ENCODE assay signal across 9 mouse cellular contexts in genomic region chr4:48116191-48116590, GRCm38 (mm10). TPM values are rescaled to one million over a fixed set of nuclear protein-coding genes. Genes with fewer than 3 reads are reported as not detected.
DNase-seq lines count a peak whose midpoint lies in the region; ATAC-seq and TF ChIP-seq lines count a peak whose summit lies in the region.
"Had no signal": no experiment of that assay in that cellular context is flagged by ENCODE, and none has a peak within 500 bp of the region (broad histone marks: within the 10 kb centered on the region; RNA-seq: fewer than 3 reads in every experiment).

No protein-coding gene starts in this region.

- TF ChIP-seq CTCF in bone marrow macrophage, adult 2 months (IDR thresholded peaks at IDR 0.05; ENCODE audit: low read depth, low read length) = peak; percentile 47; the same call in 1 of the 2 replicates

- TF ChIP-seq POLR2A in bone marrow macrophage, adult 2 months (IDR thresholded peaks at IDR 0.05; ENCODE audit: borderline replicate concordance, low read depth, low read length) = no peak

- H3K9me3 ChIP-seq in midbrain, embryonic 14.5 days (ENCODE audit: control insufficient read depth, low read length) = no peaks in the 10 kb centered on the region
- no peaks in the 10 kb centered on the region for H3K9me3 ChIP-seq in midbrain, embryonic 15.5 days
- no peaks in the 10 kb centered on the region for H3K9me3 ChIP-seq in intestine, embryonic 16.5 days (ENCODE audit: control insufficient read depth, low read length)
- H3K9me3 ChIP-seq: midbrain, embryonic 12.5 days had no signal

- no peak overlapping the region for H3K4me3 ChIP-seq in midbrain, embryonic 14.5 days (replicated peaks; ENCODE audit: low read depth, low read length)
- H3K4me3 ChIP-seq in midbrain, embryonic 15.5 days = no peak overlapping the region
- H3K4me3 ChIP-seq in bone marrow macrophage, adult 2 months (ENCODE audit: insufficient read depth, low read length) = no peak overlapping the region
- H3K4me3 ChIP-seq in intestine, embryonic 16.5 days (ENCODE audit: low read length) = no peak overlapping the region
- H3K4me3 ChIP-seq: midbrain, embryonic 12.5 days had no signal

- no peak overlapping the region for H3K27ac ChIP-seq in midbrain, embryonic 14.5 days (replicated peaks; ENCODE audit: low read depth, low read length)
- H3K27ac ChIP-seq in midbrain, embryonic 15.5 days = no peak overlapping the region
- H3K27ac ChIP-seq in bone marrow macrophage, adult 2 months (ENCODE audit: insufficient read depth, low read depth, low read length) = no peak overlapping the region
- H3K27ac ChIP-seq in intestine, embryonic 16.5 days (ENCODE audit: low read length) = no peak overlapping the region
- H3K27ac ChIP-seq: midbrain, embryonic 12.5 days had no signal

- 68% methylated on average over 4 of the region's 4 CpGs for WGBS in midbrain, embryonic 14.5 days
- 68% methylated on average over 4 of the region's 4 CpGs for WGBS in midbrain, embryonic 15.5 days
- 61% methylated on average over 4 of the region's 4 CpGs for WGBS in intestine, embryonic 16.5 days

- no peak overlapping the region for H3K9ac ChIP-seq in midbrain, embryonic 14.5 days (replicated peaks; ENCODE audit: low read length)
- H3K9ac ChIP-seq in midbrain, embryonic 15.5 days = no peak overlapping the region
- no peak overlapping the region for H3K9ac ChIP-seq in intestine, embryonic 16.5 days (ENCODE audit: low read depth, low read length)
- H3K9ac ChIP-seq: midbrain, embryonic 12.5 days had no signal

- H3K4me2 ChIP-seq in midbrain, embryonic 14.5 days (ENCODE audit: low read length) = no peak overlapping the region
- H3K4me2 ChIP-seq in midbrain, embryonic 15.5 days = no peak overlapping the region
- no peak overlapping the region for H3K4me2 ChIP-seq in intestine, embryonic 16.5 days (ENCODE audit: low read depth, low read length)
- H3K4me2 ChIP-seq: midbrain, embryonic 12.5 days had no signal

- no peaks in the 10 kb centered on the region for H3K4me1 ChIP-seq in midbrain, embryonic 14.5 days (ENCODE audit: control insufficient read depth, insufficient read depth, low read length)
- H3K4me1 ChIP-seq in midbrain, embryonic 15.5 days = 0 out of 2 replicates have a peak, but pooled peaks cover 3% of the 10 kb centered on the region
- peaks cover 11% of the 10 kb centered on the region for H3K4me1 ChIP-seq in bone marrow macrophage, adult 2 months (ENCODE audit: control insufficient read depth, insufficient read depth, low read length)
- H3K4me1 ChIP-seq in intestine, embryonic 16.5 days (ENCODE audit: control insufficient read depth, insufficient read depth, low read length) = no peaks in the 10 kb centered on the region
- H3K4me1 ChIP-seq: midbrain, embryonic 12.5 days had no signal

- no peaks in the 10 kb centered on the region for H3K27me3 ChIP-seq in midbrain, embryonic 14.5 days (ENCODE audit: control insufficient read depth, insufficient read depth, low read length)
- no peaks in the 10 kb centered on the region for H3K27me3 ChIP-seq in midbrain, embryonic 15.5 days (replicated peaks)
- H3K27me3 ChIP-seq in intestine, embryonic 16.5 days (replicated peaks; ENCODE audit: control insufficient read depth, insufficient read depth, low read length) = no peaks in the 10 kb centered on the region
- H3K27me3 ChIP-seq: midbrain, embryonic 12.5 days had no signal

- H3K36me3 ChIP-seq in midbrain, embryonic 14.5 days (ENCODE audit: control insufficient read depth, insufficient read depth, low read length) = no peaks in the 10 kb centered on the region
- no peaks in the 10 kb centered on the region for H3K36me3 ChIP-seq in midbrain, embryonic 15.5 days (replicated peaks)
- H3K36me3 ChIP-seq in intestine, embryonic 16.5 days (ENCODE audit: control insufficient read depth, insufficient read depth, low read length) = no peaks in the 10 kb centered on the region
- H3K36me3 ChIP-seq: midbrain, embryonic 12.5 days had no signal

- no peak for ATAC-seq in midbrain, embryonic 14.5 days (ENCODE audit: low FRiP score, low TSS enrichment)
- ATAC-seq in midbrain, embryonic 15.5 days (replicated peaks) = no peak
- ATAC-seq in intestine, embryonic 16.5 days = no peak

- DNase-seq in cerebellum, postnatal 10 days = peak; percentile 21 to 36
- DNase-seq in cerebellum, postnatal 4 days (ENCODE audit: low spot score in 2 of 2) = no peak
- DNase-seq in midbrain, embryonic 14.5 days = peak; percentile 13
- peak; percentile 51 for DNase-seq in lung, postnatal 10 days
- DNase-seq in thymus, postnatal 0 days (ENCODE audit: low spot score) = peak; percentile 34

RNA-seq across cellular contexts. Expression of gene Stx17, which starts 8.5 kb away (rescaled TPM):
- 25.6 and 27.4 TPM in 2 replicates for polyA plus RNA-seq in midbrain, embryonic 14.5 days (2014; fragmentation: Nextera tagmentation; extraction: Ambion mirVana)
- polyA plus RNA-seq in midbrain, embryonic 15.5 days (2015; fragmentation: Nextera tagmentation; extraction: Ambion mirVana) = 22.2 and 23.0 TPM in 2 replicates
- 20.6 and 23.7 TPM in 2 replicates for polyA plus RNA-seq in bone marrow macrophage, adult 2 months (2012; ENCODE audit: insufficient read depth, insufficient read length, missing spikeins)
- 17.3 and 20.7 TPM in 2 replicates for polyA plus RNA-seq in thymus, postnatal 0 days (2015; fragmentation: Nextera tagmentation; extraction: Ambion mirVana)
- 21.4 and 24.5 TPM in 2 replicates for polyA plus RNA-seq in intestine, embryonic 16.5 days (2015; fragmentation: Nextera tagmentation; extraction: Ambion mirVana)

Comparison
In these comparisons a context has a peak if more than half of its experiments do, and no peak if none do; other contexts are left out.
1. DNase-seq: peak in cerebellum, postnatal 10 days (2 of 2), midbrain, embryonic 14.5 days (single experiment), lung, postnatal 10 days (single experiment) and thymus, postnatal 0 days (single experiment); none in cerebellum, postnatal 4 days (0 of 2).